ENCODE assay signal across 14 mouse cellular contexts in genomic region chr3:89616861-89617260, GRCm38 (mm10).
DNase-seq lines count a peak whose midpoint lies in the region; TF ChIP-seq lines count a peak whose summit lies in the region.
"Had no signal": no experiment of that assay in that cellular context is flagged by ENCODE, and none has a peak within 500 bp of the region (broad histone marks: within the 10 kb centered on the region; RNA-seq: fewer than 3 reads in every experiment).

No protein-coding gene starts in this region.

- no peaks in the 10 kb centered on the region for H3K9me3 ChIP-seq in ES-E14 (ENCODE audit: control insufficient read depth, insufficient read depth, low read depth, low read length)
- H3K9me3 ChIP-seq: liver, embryonic 13.5 days had no signal

- H3K27ac ChIP-seq in layer of hippocampus, adult 2 months: no peak overlapping the region
- H3K27ac ChIP-seq in ES-E14 (ENCODE audit: insufficient read depth, low read depth, low read length, poor library complexity, severe bottlenecking): no peak overlapping the region
- H3K27ac ChIP-seq: liver, embryonic 13.5 days; macrophage had no signal

- no peak overlapping the region for H3K4me3 ChIP-seq in layer of hippocampus, adult 2 months
- H3K4me3 ChIP-seq in ES-E14 (ENCODE audit: insufficient read depth in 1 of 2, low read depth in 1 of 2, low read length in 2 of 2, poor library complexity in 1 of 2, severe bottlenecking in 1 of 2): no peak overlapping the region
- H3K4me3 ChIP-seq: erythroblast, embryonic 14.5 days; liver, embryonic 13.5 days had no signal

- H3K36me3 ChIP-seq in ES-E14 (ENCODE audit: control insufficient read depth, insufficient read depth, low read length, poor library complexity, severe bottlenecking): no peaks in the 10 kb centered on the region
- H3K36me3 ChIP-seq: liver, embryonic 13.5 days had no signal

- no peak for DNase-seq in layer of hippocampus, adult 2 months (ENCODE audit: low spot score in 2 of 2)
- no peak for DNase-seq in layer of hippocampus, adult 11-12 months (ENCODE audit: low spot score)
- DNase-seq in thymus, postnatal 14 days: peak; percentile 15
- no peak for DNase-seq in thymus, postnatal 10 days (ENCODE audit: low spot score in 2 of 2)
- peak; percentile 40 for DNase-seq in ES-E14 (ENCODE audit: low read depth, low spot score)
- DNase-seq in naive thymus-derived CD4-positive, alpha-beta T cell, adult 2 months (ENCODE audit: low read depth): peak; percentile 34
- DNase-seq in urinary bladder, adult 2 months (ENCODE audit: low spot score): no peak
- no peak for DNase-seq in adrenal gland, adult 2 months
- DNase-seq: forebrain, postnatal 0 days; gastrocnemius, postnatal 25 days; liver, embryonic 13.5 days; midbrain, embryonic 14.5 days had no signal

- no peak overlapping the region for H3K9ac ChIP-seq in ES-E14 (ENCODE audit: insufficient read depth, low read depth, low read length, poor library complexity, severe bottlenecking)
- H3K9ac ChIP-seq: forebrain, postnatal 0 days; liver, embryonic 13.5 days had no signal

- in situ Hi-C loops in ES-E14 (cut with MboI; ENCODE audit: low sequenced_read_pairs in 2 of 2, unreplicated experiment in 2 of 2): no loop called here

- no peaks in the 10 kb centered on the region for H3K4me1 ChIP-seq in ES-E14 (ENCODE audit: control insufficient read depth in 2 of 2, insufficient read depth in 2 of 2, low read length in 2 of 2, poor library complexity in 1 of 2)
- H3K4me1 ChIP-seq: liver, embryonic 13.5 days had no signal

- TF ChIP-seq CTCF in layer of hippocampus, adult 2 months (conservative IDR thresholded peaks at IDR 0.05): peak; percentile 65

TF ChIP-seq in ES-E14, 5 proteins besides CTCF, POLR2A, EP300 and RAD21:
- no peak; the same call in 1 of the 2 replicates for TF ChIP-seq ZC3H11A (IDR thresholded peaks at IDR 0.05; ENCODE audit: borderline replicate concordance, low read depth, low read length)
- TF ChIP-seq ZNF384 (IDR thresholded peaks at IDR 0.05; ENCODE audit: low read depth, low read length): no peak
- no peak for TF ChIP-seq HCFC1 (IDR thresholded peaks at IDR 0.05; ENCODE audit: borderline replicate concordance, insufficient read depth, low read length)
- no peak for TF ChIP-seq MAFK (IDR thresholded peaks at IDR 0.05; ENCODE audit: insufficient read depth, low read depth, low read length)
- no peak for TF ChIP-seq CHD2 (IDR thresholded peaks at IDR 0.05; ENCODE audit: low read depth, low read length)

Comparison
In these comparisons a context has a peak if more than half of its experiments do, and no peak if none do; other contexts are left out.
1. DNase-seq: peak in thymus, postnatal 14 days (single experiment), ES-E14 (single experiment) and naive thymus-derived CD4-positive, alpha-beta T cell, adult 2 months (single experiment); none in layer of hippocampus, adult 2 months (0 of 2), layer of hippocampus, adult 11-12 months (single experiment), thymus, postnatal 10 days (0 of 2), urinary bladder, adult 2 months (single experiment) and adrenal gland, adult 2 months (single experiment).